Mouse (Mus musculus): Measurements from ENCODE around the gene Gm29797.

The Gm29797 gene

DNA sequence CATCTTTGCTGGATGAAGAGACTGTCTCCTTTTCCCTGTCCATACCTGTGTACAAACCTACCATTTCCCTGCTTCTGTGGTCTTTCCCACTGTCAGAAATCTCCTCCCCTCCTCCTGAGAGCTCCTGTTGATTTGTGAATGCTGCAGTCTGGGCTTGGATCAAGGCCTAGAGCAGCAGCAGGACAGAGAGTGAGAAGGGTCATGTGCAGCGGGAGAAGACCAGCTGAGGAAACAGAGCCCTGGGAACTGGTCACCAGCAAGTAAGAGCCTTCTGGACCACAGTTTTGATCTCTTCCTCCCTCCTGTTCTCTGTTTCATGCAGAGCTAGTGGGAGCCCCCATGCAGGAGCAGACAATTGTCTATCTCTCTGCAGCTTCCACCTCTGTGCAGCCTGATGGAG lies 38.9 kb downstream of the Gm29797 start:
- DNase-seq (ENCODE audit: low spot score in 2 of 2), result no peak

- DNase-seq (ENCODE audit: low spot score in 2 of 2), result no peak
Observed at GRCm38 (mm10) chr2:181696801-181697420, 40.1 kb downstream of the Gm29797 start.

DNA sequence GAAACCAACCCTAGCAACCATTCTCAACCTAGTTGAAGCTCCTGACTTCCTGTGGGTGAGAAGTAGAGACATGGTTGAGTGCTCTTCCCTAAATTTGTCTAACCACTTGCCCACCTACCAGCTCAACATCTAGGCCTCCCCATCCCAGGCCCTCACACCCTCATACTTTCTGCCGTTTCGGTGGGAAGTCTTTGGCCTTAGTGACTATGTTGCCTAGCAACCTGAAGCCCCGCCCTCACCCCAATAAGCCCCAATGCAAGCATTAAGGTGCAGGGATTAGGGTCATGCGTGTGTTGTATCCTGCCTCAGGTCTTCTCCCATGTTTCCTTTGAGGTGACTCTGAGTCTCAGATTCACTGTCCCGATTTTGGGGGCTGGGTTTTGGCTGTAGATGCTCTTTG lies 41.4 kb downstream of the Gm29797 start, which contains the start of gene Lkaaear1:
Lkaaear1 (minus strand) TSS at position 202 of the 400 bp plus-strand sequence.
- no peak for DNase-seq (ENCODE audit: low spot score in 2 of 2)

GRCm38 (mm10) chr2:181706668-181707067 lies 49.8 kb downstream of the Gm29797 start:
- no peak for DNase-seq (ENCODE audit: low spot score in 2 of 2)
